Mouse (Mus musculus) lung, adult 2 months (tissue): ENCODE data around the gene Slc19a2.

ENCODE experiments used
- CTCF ChIP-seq: fragments of 200-500 bp; IDR thresholded peaks from 2 replicates; pipeline ENCODE4 v1.5.1; 2011; ENCODE audit warnings: mild to moderate bottlenecking, low read length, control low read depth; ENCODE audit not compliant: insufficient read depth
- POLR2A ChIP-seq: fragments of 200-500 bp; IDR thresholded peaks from 2 replicates; pipeline ENCODE4 v1.6.1; 2011; ENCODE audit warnings: low read depth, mild to moderate bottlenecking, control low read depth, low read length, borderline replicate concordance; ENCODE audit errors: extremely low read depth

DNA sequence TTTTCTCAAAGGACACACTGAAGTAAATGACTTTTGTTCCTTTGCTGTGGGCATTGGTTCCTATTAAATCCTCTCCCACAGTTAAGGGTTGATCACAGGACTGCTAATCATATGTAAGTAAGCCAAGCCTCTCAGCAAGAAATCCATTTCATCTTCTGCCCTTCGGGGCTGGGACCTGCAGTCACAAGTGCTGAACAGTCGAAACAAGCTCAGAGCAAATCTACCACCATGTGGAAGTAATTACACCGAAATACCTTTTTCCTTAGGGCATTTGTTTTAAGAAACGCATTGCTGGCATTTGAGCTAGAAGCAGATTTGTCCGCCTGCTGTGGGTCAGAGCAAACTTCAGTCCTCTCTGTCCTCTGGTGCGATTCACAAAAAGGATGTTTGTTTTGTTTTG is 24.8 kb downstream of the Slc19a2 start:
- TF ChIP-seq CTCF (no peak), POLR2A (no peak)
